Mouse (Mus musculus) kidney, adult 2 months (tissue): ENCODE measurements at regions not wholly inside any gene's neighbourhood (a gene's known extent, or its start where the extent isn't known, plus 50 kb on each side); places are given as distances from the start of the nearest gene placed in this dataset.

Source experiments
- CTCF ChIP-seq: fragments of 200-500 bp; conservative IDR thresholded peaks from 2 replicates; pipeline ENCODE4 v1.5.1; 2011; ENCODE audit warnings: low read depth, mild to moderate bottlenecking, control low read depth, low read length, moderate library complexity, mixed read lengths; ENCODE audit not compliant: insufficient read depth, insufficient read length
- POLR2A ChIP-seq: fragments of 200-500 bp; IDR thresholded peaks from one replicate; pipeline ENCODE4 v1.6.1; 2011; ENCODE audit warnings: low read depth, low read length, control low read depth

GRCm38 (mm10) chr3:41351786-41352185 lies 203.7 kb upstream of the Jade1 start:
- TF ChIP-seq POLR2A (no peak), CTCF (no peak)
